Mouse (Mus musculus) intestine, postnatal 0 days (tissue): Measurements from ENCODE around the gene Paf1. TPM values are rescaled to one million over a fixed set of nuclear protein-coding genes. Genes with fewer than 3 reads are reported as not detected.

Experiments used
- ATAC-seq: fragments of 200-750 bp; cut with Nextera tagmentation; 2 replicates; pipeline ENCODE4 v1.8.0; 2017; ENCODE audit warnings: mild to moderate bottlenecking, moderate TSS enrichment, moderate library complexity
- H3K27ac ChIP-seq: fragments of 300-500 bp; sonication (generic); 2 replicates; pipeline ENCODE4 v1.5.1; 2014; ENCODE audit warnings: mild to moderate bottlenecking, low read depth, low read length, moderate library complexity
- H3K27me3 ChIP-seq: fragments of 300-500 bp; sonication (generic); replicated peaks from 2 replicates; pipeline ENCODE4 v1.6.1; 2014; ENCODE audit warnings: low read length, mixed read lengths; ENCODE audit not compliant: control insufficient read depth, insufficient read depth
- H3K36me3 ChIP-seq: fragments of 300-500 bp; sonication (generic); 2 replicates; pipeline ENCODE4 v1.6.1; 2014; ENCODE audit warnings: mild to moderate bottlenecking, moderate library complexity; ENCODE audit not compliant: control insufficient read depth, insufficient read depth
- H3K4me1 ChIP-seq: fragments of 300-500 bp; sonication (generic); replicated peaks from 2 replicates; pipeline ENCODE4 v1.6.1; 2014; ENCODE audit warnings: antibody characterized with exemption, low read length, mixed read lengths; ENCODE audit not compliant: control insufficient read depth, insufficient read depth
- H3K4me2 ChIP-seq: fragments of 300-500 bp; sonication (generic); replicated peaks from 2 replicates; pipeline ENCODE4 v1.6.1; 2014; ENCODE audit warnings: low read depth, mild to moderate bottlenecking, moderate library complexity
- H3K4me3 ChIP-seq: fragments of 300-500 bp; sonication (generic); 2 replicates; pipeline ENCODE4 v1.5.1; 2014; ENCODE audit warnings: low read depth, low read length
- H3K9ac ChIP-seq: fragments of 300-500 bp; sonication (generic); 2 replicates; pipeline ENCODE4 v1.6.1; 2014; ENCODE audit warnings: mild to moderate bottlenecking, low read depth, low read length
- H3K9me3 ChIP-seq: fragments of 300-500 bp; sonication (generic); 2 replicates; pipeline ENCODE4 v1.6.1; 2016; ENCODE audit warnings: mixed run types; ENCODE audit not compliant: control insufficient read depth
- CTCF ChIP-seq: sonication (generic); IDR thresholded peaks from 2 replicates; pipeline ENCODE4 v1.5.1; 2016; ENCODE audit warnings: low read depth, mild to moderate bottlenecking, control low read depth, antibody characterized with exemption, moderate library complexity
- WGBS: fragments of 180-500 bp; shearing (Covaris S2); extraction: QIAGEN DNeasy Blood & Tissue Kit; methylation state at CpG from one replicate; pipeline ENCODE4 v1.1.7; 2014; 5-methylcytosine and 5-hydroxymethylcytosine counted together
- polyA plus RNA-seq: library from polyadenylated mRNA; unstranded; fragments of >200 nt; fragmentation: Nextera tagmentation; extraction: Ambion mirVana; gene quantifications from 2 replicates; pipeline ENCODE4 v1.2.1, GENCODE M21; 2015

The Paf1 gene
- polyA plus RNA-seq, 1 experiment from 2014 or later = 54.6 TPM

DNA sequence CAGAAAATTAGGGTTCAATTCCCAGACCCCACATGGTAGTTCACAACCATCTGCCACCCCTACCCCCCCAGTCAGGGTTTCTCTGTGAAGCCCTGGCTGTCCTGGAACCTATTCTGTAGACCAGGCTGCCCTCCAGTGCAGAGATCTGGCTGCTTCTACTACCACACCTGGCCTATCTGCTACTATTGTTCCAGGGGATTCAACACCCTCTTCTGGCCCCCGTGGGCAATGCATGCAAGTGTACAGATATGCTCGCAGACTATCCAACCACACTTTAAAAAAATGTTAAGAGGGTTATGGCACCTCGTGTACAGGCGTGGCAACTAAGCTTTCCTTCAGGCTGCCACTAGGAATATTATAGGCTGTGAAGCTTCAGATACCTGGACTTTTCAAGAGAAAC lies 20.1 kb downstream of the Paf1 start:
- H3K27me3 ChIP-seq = no peaks in the 10 kb centered on the region
- H3K4me3 ChIP-seq = no peak overlapping the region
- no peak overlapping the region for H3K4me2 ChIP-seq
- 63% methylated on average over 4 of the region's 4 CpGs for WGBS
- peaks cover 65% of the 10 kb centered on the region for H3K36me3 ChIP-seq
- ATAC-seq = no peak
- no peak overlapping the region for H3K9ac ChIP-seq
- TF ChIP-seq CTCF = peak; percentile 58
- no peaks in the 10 kb centered on the region for H3K9me3 ChIP-seq
- no peak overlapping the region for H3K27ac ChIP-seq
- H3K4me1 ChIP-seq = 0 out of 2 replicates have a peak, but pooled peaks cover 7% of the 10 kb centered on the region

DNA sequence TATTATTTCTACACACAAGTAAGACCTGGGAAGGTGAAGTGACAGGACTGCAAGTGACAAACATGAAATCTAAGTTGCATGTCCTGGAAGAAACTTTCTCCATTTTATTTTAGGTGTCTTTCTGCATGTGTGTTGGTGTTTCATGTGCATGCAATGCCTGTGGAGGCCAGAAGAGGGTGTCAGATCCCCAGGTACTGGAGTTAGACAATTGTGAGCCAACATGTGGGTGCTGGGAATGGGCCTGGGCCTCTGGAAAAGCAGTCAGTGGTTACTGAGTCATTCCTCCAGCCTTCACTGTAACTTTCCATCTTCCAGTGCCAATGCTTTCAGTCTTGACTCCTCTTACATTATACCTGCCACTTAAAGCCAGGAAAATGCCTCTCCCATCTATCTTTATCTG lies 24.6 kb downstream of the Paf1 start:
- H3K27me3 ChIP-seq = no peaks in the 10 kb centered on the region
- no peaks in the 10 kb centered on the region for H3K9me3 ChIP-seq
- H3K4me3 ChIP-seq = no peak overlapping the region
- H3K4me1 ChIP-seq = no peaks in the 10 kb centered on the region
- peak; percentile 45 for TF ChIP-seq CTCF
- no peak overlapping the region for H3K27ac ChIP-seq
- ATAC-seq = no peak
- no peak overlapping the region for H3K9ac ChIP-seq
- peaks cover 42% of the 10 kb centered on the region for H3K36me3 ChIP-seq
- H3K4me2 ChIP-seq = no peak overlapping the region

DNA sequence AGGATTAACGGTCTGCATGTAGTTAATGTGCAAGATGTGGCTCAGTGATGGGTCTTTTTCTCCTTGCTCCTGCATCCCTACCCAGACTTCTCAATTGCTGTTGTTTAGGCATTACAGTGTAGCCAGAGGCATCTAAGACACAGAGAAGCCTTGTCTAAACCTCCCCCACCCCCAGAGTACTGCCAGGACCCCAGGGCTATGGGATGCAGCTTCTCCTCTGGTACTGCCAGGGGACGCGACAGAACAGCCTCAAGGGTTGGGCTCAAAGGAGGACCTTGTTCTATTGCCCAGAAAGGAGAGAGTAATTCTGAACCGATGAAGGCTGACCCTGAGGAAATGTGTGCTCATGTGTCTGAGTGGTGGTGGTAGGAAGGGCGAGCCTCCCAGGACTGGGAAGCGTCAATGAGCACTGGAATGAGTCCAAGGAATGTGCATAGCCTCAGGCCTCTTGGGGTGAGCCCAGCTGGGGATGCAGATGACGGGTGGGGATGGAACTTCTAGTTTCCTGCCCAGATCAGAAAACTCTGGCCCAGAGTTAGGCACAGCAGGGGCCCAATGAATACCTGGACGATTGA lies 25.4 kb downstream of the Paf1 start:
- no peaks in the 10 kb centered on the region for H3K27me3 ChIP-seq
- no peaks in the 10 kb centered on the region for H3K9me3 ChIP-seq
- no peaks in the 10 kb centered on the region for H3K4me1 ChIP-seq
- H3K27ac ChIP-seq = no peak overlapping the region; the same call in 1 of the 2 replicates
- H3K4me3 ChIP-seq = no peak overlapping the region
- H3K36me3 ChIP-seq = peaks cover 42% of the 10 kb centered on the region
- no peak for TF ChIP-seq CTCF
- ATAC-seq = no peak
- H3K9ac ChIP-seq = no peak overlapping the region
- no peak overlapping the region for H3K4me2 ChIP-seq
- 60% methylated on average over 8 of the region's 8 CpGs for WGBS

DNA sequence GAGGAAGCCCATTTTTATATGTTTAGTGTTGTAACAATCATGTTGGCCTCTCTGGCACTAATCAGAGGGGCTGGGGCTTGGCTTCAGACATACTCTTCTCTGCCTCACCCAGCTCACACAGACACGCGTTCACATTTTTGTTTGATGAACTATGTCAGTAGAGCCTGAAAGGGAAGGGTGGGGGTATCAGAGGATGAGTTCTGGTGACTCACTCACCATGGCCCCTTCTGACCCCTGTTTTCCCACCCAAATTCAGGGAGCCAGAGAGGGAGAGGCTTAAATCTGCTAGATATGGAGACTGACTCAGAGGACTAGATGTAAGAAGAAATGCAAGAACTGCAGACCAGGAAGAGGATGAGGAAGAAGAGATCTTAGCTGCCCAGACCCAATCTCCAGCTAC lies 26.7 kb downstream of the Paf1 start:
- H3K9ac ChIP-seq = no peak overlapping the region
- peaks cover 39% of the 10 kb centered on the region for H3K36me3 ChIP-seq
- no peak overlapping the region for H3K27ac ChIP-seq
- no peaks in the 10 kb centered on the region for H3K27me3 ChIP-seq
- no peak overlapping the region for H3K4me2 ChIP-seq
- H3K9me3 ChIP-seq = no peaks in the 10 kb centered on the region
- no peak for TF ChIP-seq CTCF
- no peaks in the 10 kb centered on the region for H3K4me1 ChIP-seq
- ATAC-seq = no peak
- H3K4me3 ChIP-seq = no peak overlapping the region
- 80% methylated on average over 2 of the region's 2 CpGs for WGBS

DNA sequence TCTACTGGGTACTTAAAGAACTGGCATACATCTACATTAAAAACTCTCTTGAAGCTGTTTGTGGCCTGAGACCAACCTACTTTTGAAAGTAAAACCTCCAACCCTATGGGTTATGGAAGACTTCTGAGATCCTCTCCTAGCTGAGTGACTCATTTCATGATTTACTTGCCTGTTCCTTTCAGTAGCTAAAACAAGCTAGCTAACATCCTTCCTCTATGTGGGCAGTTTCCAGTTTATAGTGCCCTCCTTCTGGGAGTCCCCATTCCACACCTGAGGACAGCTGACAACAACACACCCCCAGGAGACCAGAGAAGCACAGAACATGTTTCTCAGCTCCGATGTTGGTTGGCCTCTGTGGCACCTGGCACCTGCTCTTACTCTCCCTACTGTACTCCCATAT lies 30.3 kb downstream of the Paf1 start:
- Histone ChIP-seq H3K4me3 (no peak overlapping the region), H3K9ac (no peak overlapping the region), H3K27ac (no peak overlapping the region), H3K9me3 (no peaks in the 10 kb centered on the region), H3K27me3 (no peaks in the 10 kb centered on the region), H3K36me3 (peaks cover 23% of the 10 kb centered on the region), H3K4me2 (no peak overlapping the region), H3K4me1 (no peaks in the 10 kb centered on the region)
- TF ChIP-seq CTCF = no peak
- WGBS = 96% methylated on average over 1 of the region's 1 CpGs
- ATAC-seq = no peak

DNA sequence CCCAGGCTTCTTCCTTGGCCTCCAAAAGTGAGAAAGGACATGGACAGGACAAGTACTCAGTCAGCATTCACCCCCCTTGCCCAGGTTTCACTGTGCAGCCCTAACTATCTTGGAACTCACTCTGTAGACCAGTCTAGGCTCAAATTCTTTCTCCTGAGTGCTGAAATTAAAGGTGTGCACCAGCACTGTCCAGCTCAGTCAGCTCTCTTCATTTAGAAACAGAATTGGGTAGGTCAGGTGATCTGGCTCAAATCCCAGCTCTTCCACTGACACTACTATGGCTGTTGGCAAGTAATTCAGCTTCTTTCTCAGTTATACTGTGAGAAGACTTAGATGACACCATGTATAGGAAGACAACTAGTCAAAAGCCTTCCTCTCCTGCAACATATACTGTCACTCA lies 35.0 kb downstream of the Paf1 start:
- peaks cover 13% of the 10 kb centered on the region for H3K36me3 ChIP-seq
- H3K9me3 ChIP-seq = no peaks in the 10 kb centered on the region
- H3K27me3 ChIP-seq = no peaks in the 10 kb centered on the region
- no peak overlapping the region for H3K27ac ChIP-seq
- no peak overlapping the region for H3K9ac ChIP-seq
- TF ChIP-seq CTCF = no peak
- ATAC-seq = no peak
- no peak overlapping the region for H3K4me3 ChIP-seq
- H3K4me2 ChIP-seq = no peak overlapping the region
- no peaks in the 10 kb centered on the region for H3K4me1 ChIP-seq

DNA sequence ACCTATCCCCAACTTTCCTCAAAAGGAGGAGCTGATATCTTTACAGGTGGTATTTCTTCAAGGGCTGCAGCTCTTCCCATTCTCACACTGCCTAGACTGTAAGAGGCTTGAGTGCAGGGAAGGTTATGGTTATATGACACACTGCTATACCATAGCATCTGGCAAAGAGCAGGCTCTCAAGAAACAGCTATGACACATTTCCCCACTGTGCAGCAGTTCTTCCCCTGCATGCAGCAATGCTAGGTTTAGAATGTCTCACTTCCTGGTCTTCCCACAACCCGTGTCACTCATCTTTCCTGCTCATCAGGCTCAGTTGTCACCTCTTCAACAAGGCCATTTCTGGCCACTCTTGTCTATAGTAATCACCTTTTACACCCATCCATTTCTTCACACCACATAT lies 37.8 kb downstream of the Paf1 start:
- no peak overlapping the region for H3K9ac ChIP-seq
- no peak for TF ChIP-seq CTCF
- H3K4me1 ChIP-seq = no peaks in the 10 kb centered on the region; the same call in 1 of the 2 replicates
- H3K27me3 ChIP-seq = no peaks in the 10 kb centered on the region
- H3K9me3 ChIP-seq = no peaks in the 10 kb centered on the region
- ATAC-seq = no peak
- 63% methylated on average over 1 of the region's 1 CpGs for WGBS
- H3K27ac ChIP-seq = no peak overlapping the region
- H3K4me3 ChIP-seq = no peak overlapping the region
- no peaks in the 10 kb centered on the region; the same call in 1 of the 2 replicates for H3K36me3 ChIP-seq
- H3K4me2 ChIP-seq = no peak overlapping the region
